Mouse (Mus musculus): Measurements from ENCODE around the gene Zfp1. TPM values are rescaled to one million over a fixed set of nuclear protein-coding genes. Genes with fewer than 3 reads are reported as not detected.

Gene Zfp1
- polyA plus RNA-seq (2021; fragmentation: Nextera tagmentation): 21.7 and 26.9 TPM in 2 replicates
- long read RNA-seq, experiment 1, transcript Zfp1-201 (4 exons, 1,811 nt): major isoform, 59 of 97 reads
- long read RNA-seq, experiment 1, transcript Zfp1-202 (4 exons, 1,409 nt): minor isoform, 11 of 97 reads
- long read RNA-seq, experiment 1, partial matches to known transcripts: 4 of 97 reads
- long read RNA-seq, experiment 1, other reads (novel, unspliced or antisense): 17 of 97 reads
- long read RNA-seq, experiment 2, transcript Zfp1-202 (4 exons, 1,409 nt): minor isoform, 7 of 52 reads
- long read RNA-seq, experiment 2, transcript Zfp1-201 (4 exons, 1,811 nt): major isoform, 23 of 52 reads
- long read RNA-seq, experiment 2, partial matches to known transcripts: 10 of 52 reads
- long read RNA-seq, experiment 2, other reads (novel, unspliced or antisense): 10 of 52 reads

DNA sequence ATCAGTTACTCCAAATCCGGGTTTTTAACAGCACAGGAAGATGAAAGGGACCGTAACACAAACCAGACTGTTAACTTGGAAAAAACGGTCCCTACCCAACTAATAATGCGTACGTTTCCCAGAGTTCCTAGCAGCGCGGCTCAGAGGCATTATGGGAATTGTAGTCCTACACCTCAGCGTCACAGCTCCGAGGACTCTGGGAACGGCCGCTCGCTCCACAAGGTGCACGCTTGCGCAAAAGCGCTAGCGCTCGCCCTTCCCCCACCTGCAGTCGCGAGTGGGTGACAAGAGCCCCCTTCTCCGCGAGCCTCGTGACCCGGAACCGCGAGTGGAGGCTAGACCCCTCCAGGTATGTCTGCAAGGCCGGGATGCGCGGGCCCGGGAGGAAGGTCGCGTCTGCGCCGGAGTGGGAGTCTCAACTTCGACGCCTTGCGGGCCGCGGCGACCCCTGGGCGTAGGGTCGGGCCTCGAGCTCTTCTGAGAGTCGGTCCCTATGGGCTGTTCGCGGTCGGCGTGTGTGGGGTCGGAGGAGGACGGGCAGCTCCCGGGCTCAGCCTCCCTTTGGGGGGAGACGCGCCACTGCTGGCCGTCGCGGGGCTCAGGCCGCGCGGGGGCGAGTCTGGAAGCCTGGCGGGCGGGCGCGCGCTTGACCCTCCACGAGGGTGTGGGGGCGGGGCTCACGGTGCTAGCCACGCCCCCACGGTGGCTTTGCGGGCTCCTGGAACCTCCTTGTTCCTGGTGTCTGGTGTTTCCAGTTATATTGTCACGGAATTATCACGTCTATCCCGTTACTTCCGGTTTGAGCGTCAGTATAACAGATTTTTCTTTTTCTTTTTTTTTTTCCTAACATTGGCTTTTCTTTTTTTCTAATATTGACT lies at the start of gene Zfp1:
Gene Zfp1, plus strand, starts transcription at position 138 of the 878 bp plus-strand sequence.

DNA sequence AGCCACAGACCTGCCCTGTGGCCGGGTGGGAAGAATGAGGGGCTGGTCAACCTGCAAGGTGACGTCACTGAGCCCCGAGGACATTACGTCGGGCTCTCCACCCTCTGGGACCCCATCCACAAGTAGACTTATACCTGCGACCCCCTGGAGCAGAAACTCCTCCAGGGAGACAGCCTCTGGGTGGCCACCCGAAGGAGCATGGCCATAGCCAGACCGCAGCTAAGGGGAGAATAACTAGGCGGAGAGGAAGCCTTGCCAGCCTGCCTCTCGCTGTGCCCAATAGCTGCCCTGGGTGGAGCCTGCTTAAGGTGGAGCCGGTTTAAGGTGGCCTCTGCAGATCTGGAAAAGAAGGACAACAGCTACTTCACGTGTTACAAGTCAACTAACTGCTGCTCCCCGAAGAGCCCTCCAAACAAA lies 13.1 kb upstream of the Zfp1 start, which contains the start of gene Ldhd:
Gene Ldhd, minus strand, starts transcription at position 270 of the 417 bp plus-strand sequence.

DNA sequence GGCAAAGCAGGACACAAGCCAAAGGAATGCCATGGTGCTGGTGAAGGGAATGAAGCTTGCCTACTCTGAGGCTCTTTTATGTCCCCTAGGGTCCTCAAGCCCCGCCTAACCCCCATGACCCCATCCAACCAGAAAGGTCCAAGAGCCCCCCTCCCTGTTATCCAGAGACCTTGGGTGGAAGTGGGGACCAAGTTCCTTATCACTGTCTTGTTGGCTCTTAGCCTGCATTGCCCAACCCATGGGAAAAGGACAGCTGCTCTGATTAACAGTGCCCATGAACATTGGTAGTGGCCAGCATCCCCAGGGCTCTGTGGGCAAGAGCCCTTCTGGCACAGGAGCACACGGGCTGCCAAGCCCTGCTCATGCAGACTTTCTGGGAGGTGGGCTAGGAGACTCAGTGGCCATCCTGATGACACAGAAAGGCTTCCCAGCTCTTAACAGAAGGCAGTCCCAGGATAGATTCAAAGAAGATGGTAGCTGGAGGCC lies 47.8 kb downstream of the Zfp1 start, which contains the start of gene Ctrb1:
Gene Ctrb1, minus strand, starts transcription at position 51 of the 486 bp plus-strand sequence.

Other genes with a start within 250 kb of the Zfp1 start
- 10.3 and 20.4 TPM in 2 replicates for gene Fa2h, start 249.6 kb upstream of the Zfp1 start, polyA plus RNA-seq (2021; fragmentation: Nextera tagmentation)
- gene Wdr59, start 121.3 kb upstream of the Zfp1 start, polyA plus RNA-seq (2021; fragmentation: Nextera tagmentation): 2.5 and 2.8 TPM in 2 replicates
- gene Znrf1, start 107.3 kb upstream of the Zfp1 start, polyA plus RNA-seq (2021; fragmentation: Nextera tagmentation): 24.0 and 74.7 TPM in 2 replicates
- gene Ldhd, start 13.0 kb upstream of the Zfp1 start, polyA plus RNA-seq (2021; fragmentation: Nextera tagmentation): 3.7 and 6.1 TPM in 2 replicates
- not detected in 2 replicates for gene Ctrb1, start 47.6 kb downstream of the Zfp1 start, polyA plus RNA-seq (2021; fragmentation: Nextera tagmentation)
- gene Bcar1, start 100.4 kb downstream of the Zfp1 start, polyA plus RNA-seq (2021; fragmentation: Nextera tagmentation): 18.2 and 26.9 TPM in 2 replicates
- gene Cfdp1, start 210.9 kb downstream of the Zfp1 start, polyA plus RNA-seq (2021; fragmentation: Nextera tagmentation): 163 and 191 TPM in 2 replicates
- gene Tmem170, start 233.3 kb downstream of the Zfp1 start, polyA plus RNA-seq (2021; fragmentation: Nextera tagmentation): 3.8 and 5.4 TPM in 2 replicates

All from left cerebral cortex, adult 6 months (tissue).